Mouse (Mus musculus): ENCODE data around the gene Asxl2. TPM values are rescaled to one million over a fixed set of nuclear protein-coding genes. Genes with fewer than 3 reads are reported as not detected.

Asxl2 gene
- total RNA-seq, 2 experiments from 2014 or later = 19.4 to 22.7 TPM

DNA sequence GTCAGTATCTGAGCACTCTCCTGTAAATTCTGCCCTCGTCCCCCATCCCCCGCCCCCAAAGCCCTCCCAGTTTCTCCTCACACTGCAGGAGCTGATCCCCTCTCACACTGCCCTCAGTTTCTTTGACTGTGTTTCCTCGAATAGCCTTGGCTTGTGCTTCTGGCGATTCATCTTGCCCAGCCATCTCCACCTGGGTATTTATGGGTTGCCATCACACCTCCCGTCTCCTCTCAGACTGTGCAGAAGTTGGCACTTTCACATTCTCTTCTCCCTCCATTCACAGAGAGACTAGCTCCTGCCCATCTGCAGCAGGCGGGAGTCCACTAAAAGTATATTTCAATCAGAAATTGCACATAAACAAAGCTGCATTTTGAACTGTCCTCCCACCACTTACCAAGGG, 120.1 kb downstream of the Asxl2 start:
- no peak for DNase-seq

DNA sequence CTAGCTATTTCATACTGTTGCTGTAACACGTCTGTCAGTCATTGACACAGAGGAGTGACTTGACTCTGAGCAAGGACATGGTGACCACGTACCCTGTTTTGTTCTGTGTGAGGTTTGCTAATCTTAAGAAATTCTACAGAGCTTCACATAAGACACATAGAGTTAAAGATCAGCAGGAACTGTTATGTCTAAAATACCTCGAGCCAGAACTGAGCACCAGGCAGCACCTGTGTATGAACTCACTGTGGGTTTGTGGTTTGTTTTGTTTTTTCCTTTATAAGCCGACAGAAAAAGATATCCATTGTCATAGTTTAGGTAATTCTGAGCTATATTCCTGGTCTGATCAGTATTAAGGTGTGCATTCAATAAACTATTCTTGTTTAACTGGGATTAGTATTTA, 120.8 kb downstream of the Asxl2 start:
- no peak for DNase-seq

DNA sequence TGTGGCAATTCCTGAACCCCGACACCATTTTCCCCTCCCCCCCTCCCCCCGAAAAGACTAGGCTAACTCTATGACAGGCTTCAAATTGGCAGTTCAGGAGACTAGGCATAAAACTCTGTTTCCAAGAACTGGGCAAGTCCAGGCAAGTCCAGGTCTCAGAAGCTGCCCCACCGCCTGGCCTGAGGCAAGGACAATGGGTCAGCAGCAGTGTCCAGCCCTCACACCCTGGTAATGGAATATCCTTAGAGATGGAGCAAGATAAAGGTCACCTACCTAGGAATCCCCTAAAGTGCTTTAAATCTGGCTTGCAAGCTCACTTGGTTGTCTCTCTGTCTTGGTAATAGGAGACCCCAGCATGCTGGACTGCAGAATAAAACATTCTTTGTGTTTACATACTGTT, 121.3 kb downstream of the Asxl2 start:
- DNase-seq = no peak

DNA sequence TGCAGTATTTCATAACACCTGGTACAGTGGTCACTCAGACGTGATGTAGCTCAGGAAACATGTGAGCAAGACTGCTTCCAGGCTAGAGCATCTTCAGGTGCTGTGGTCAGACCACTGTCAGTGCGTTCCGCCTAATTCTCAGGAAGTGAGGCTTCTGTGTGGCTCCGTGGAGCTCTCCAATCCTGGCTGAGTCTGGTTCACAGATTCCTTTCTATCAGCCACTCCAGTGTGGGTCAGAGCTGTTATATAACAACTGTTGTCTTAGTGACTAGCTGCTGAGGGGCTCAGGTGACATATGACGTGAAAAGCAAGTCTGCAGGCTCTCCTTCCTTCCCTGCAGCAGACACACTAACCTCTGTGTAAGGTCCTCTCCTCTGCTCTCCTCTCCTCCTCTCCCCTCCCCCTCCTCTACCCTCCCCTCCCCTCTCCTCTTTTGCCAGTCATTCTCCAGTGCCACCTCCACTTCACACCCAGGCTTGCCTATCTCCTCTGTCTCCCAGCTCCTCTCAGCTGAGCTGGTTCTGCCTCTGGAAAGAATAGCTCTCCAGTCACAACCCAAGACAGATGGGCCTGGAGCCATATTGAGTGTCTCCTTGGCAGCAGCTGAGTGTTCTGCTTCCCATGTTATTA, 122.0 kb downstream of the Asxl2 start:
- no peak for DNase-seq

DNA sequence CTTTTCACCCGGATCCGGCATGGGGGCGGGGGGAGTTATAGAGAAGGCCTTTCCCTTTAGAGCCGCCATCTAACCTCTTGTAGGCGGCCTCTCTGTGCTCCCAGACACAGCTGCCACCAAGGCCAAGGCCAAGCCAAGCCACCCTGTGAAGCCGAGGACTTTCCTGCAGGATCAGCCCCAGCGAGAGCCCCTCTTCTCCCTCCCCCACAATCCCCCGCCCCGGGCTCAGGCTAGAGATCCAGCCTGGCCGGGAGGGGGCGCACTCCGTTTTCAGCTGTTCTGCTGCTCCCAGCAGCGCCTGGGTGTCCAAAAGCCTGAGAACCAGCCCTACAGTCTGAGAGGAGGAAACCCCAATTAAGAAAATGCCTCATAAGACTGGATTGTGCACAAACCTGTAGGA, 123.6 kb downstream of the Asxl2 start:
- DNase-seq = peak; percentile 39

Other genes starting within 250 kb of the Asxl2 start
- gene Rab10, start 116.9 kb upstream of the Asxl2 start, total RNA-seq (2021) = 100 to 1,000 TPM; 208 to 238 TPM
- gene Kif3c, start 61.7 kb upstream of the Asxl2 start, total RNA-seq (2021) = 10 to 100 TPM in 1 of 2 experiments, 1 to 10 TPM in 1; 9.9 to 10.7 TPM
- gene Dtnb, start 145.5 kb downstream of the Asxl2 start, total RNA-seq (2021) = 1 to 10 TPM; 4.9 to 8.4 TPM

All from gastrocnemius, postnatal 10 days (tissue).